Mouse (Mus musculus): Measurements from ENCODE around the gene Btc.

- TF ChIP-seq EP300 (IDR thresholded peaks at IDR 0.05; ENCODE audit: insufficient read depth, low read depth, low read length) = no peak
- no peak for TF ChIP-seq POLR2A (IDR thresholded peaks at IDR 0.05; ENCODE audit: insufficient read depth, low read length)
- no peak for TF ChIP-seq CTCF (IDR thresholded peaks at IDR 0.05; ENCODE audit: low read depth, low read length)
Observed at GRCm38 (mm10) chr5:91363274-91363991, 39.4 kb downstream of the Btc start.

Measured in ES-Bruce4 (cell line).